ENCODE assay signal across 7 mouse cellular contexts in the genomic region with DNA sequence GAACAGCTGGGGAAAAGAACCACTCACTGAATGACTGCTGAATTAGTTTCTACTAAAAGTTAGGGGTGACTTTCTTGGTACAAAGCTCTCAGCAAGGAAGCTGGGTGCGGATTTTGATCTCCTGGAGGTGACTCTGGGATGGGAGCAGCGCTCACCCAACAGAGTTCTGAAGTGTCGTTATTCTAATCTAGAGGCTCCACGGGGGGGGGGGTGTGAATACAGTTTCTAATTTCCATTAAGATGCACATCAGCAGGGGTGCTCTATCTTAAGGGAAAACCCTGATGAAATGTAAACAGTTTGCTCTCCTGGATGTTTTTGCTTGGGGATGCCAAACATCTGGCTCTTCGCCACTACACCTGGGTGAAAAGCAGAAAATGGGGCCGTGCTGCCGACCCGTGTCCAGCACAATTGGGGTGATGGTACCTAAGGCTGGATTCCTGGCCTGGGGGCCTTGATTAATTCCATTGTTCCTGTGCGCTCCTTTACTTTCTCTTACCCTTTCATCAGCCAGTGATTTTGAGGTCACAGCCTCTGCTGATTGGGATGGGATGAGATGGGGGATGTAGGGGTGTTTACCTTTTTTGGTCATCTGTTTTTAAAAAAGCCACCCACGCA. TPM values are rescaled to one million over a fixed set of nuclear protein-coding genes. Genes with fewer than 3 reads are reported as not detected.
DNase-seq lines count a peak whose midpoint lies in the region; ATAC-seq lines count a peak whose summit lies in the region.

No protein-coding gene starts in this region.

- peaks cover 29% of the 10 kb centered on the region for H3K27me3 ChIP-seq in liver, embryonic 11.5 days (replicated peaks; ENCODE audit: control insufficient read depth, insufficient read depth, low read length)
- H3K27me3 ChIP-seq in forebrain, embryonic 11.5 days (ENCODE audit: control insufficient read depth, insufficient read depth, low read length): peaks cover 2% of the 10 kb centered on the region; the same call in 1 of the 2 replicates
- no peaks in the 10 kb centered on the region for H3K27me3 ChIP-seq in intestine, embryonic 14.5 days (replicated peaks; ENCODE audit: control insufficient read depth, insufficient read depth, low read length)
- 0 out of 2 replicates have a peak, but pooled peaks cover 8% of the 10 kb centered on the region for H3K27me3 ChIP-seq in neural tube, embryonic 15.5 days (replicated peaks)

- 19% methylated on average over 10 of the region's 10 CpGs for WGBS in liver, embryonic 11.5 days
- 8% methylated on average over 10 of the region's 10 CpGs for WGBS in forebrain, embryonic 11.5 days
- 31% methylated on average over 10 of the region's 10 CpGs for WGBS in intestine, embryonic 14.5 days
- 26% methylated on average over 10 of the region's 10 CpGs for WGBS in neural tube, embryonic 15.5 days

- H3K4me1 ChIP-seq in liver, embryonic 11.5 days (replicated peaks; ENCODE audit: control insufficient read depth, insufficient read depth, low read length): no peaks in the 10 kb centered on the region; the same call in 1 of the 2 replicates
- peaks cover 4% of the 10 kb centered on the region; the same call in 1 of the 2 replicates for H3K4me1 ChIP-seq in forebrain, embryonic 11.5 days (replicated peaks; ENCODE audit: control insufficient read depth, insufficient read depth, low read length)
- peaks cover 19% of the 10 kb centered on the region for H3K4me1 ChIP-seq in intestine, embryonic 14.5 days (replicated peaks; ENCODE audit: control insufficient read depth, insufficient read depth, low read length)
- H3K4me1 ChIP-seq in neural tube, embryonic 15.5 days: peaks cover 22% of the 10 kb centered on the region

- no peak for DNase-seq in liver, embryonic 11.5 days (ENCODE audit: low spot score)
- no peak for DNase-seq in liver
- DNase-seq in forebrain, embryonic 11.5 days (ENCODE audit: low spot score): no peak
- DNase-seq in intestine, embryonic 14.5 days (ENCODE audit: low spot score): no peak
- no peak for DNase-seq in urinary bladder, postnatal 14 days (ENCODE audit: low spot score)
- no peak for DNase-seq in adrenal gland, adult 2 months

- H3K9me3 ChIP-seq in liver, embryonic 11.5 days (ENCODE audit: control insufficient read depth, low read length): no peaks in the 10 kb centered on the region
- no peaks in the 10 kb centered on the region for H3K9me3 ChIP-seq in forebrain, embryonic 11.5 days (ENCODE audit: control insufficient read depth, low read length)
- no peaks in the 10 kb centered on the region for H3K9me3 ChIP-seq in intestine, embryonic 14.5 days (ENCODE audit: control insufficient read depth, low read length)
- H3K9me3 ChIP-seq in neural tube, embryonic 15.5 days (replicated peaks): no peaks in the 10 kb centered on the region

- peak overlapping the region; percentile 83 for H3K4me2 ChIP-seq in liver, embryonic 11.5 days
- peak overlapping the region; percentile 83; the same call in 1 of the 2 replicates for H3K4me2 ChIP-seq in forebrain, embryonic 11.5 days (ENCODE audit: low read depth, low read length, severe bottlenecking)
- H3K4me2 ChIP-seq in intestine, embryonic 14.5 days (ENCODE audit: low read length): peak overlapping the region; percentile 53
- peak overlapping the region; percentile 91 for H3K4me2 ChIP-seq in neural tube, embryonic 15.5 days

- H3K9ac ChIP-seq in liver, embryonic 11.5 days (ENCODE audit: low read depth, low read length): 0 out of 2 replicates have a peak overlapping the region, but pooled peaks have one; percentile 34
- H3K9ac ChIP-seq in forebrain, embryonic 11.5 days (ENCODE audit: low read length): no peak overlapping the region
- H3K9ac ChIP-seq in intestine, embryonic 14.5 days (ENCODE audit: low read length): peak overlapping the region; percentile 81
- H3K9ac ChIP-seq in neural tube, embryonic 15.5 days (replicated peaks): no peak overlapping the region

- no peaks in the 10 kb centered on the region for H3K36me3 ChIP-seq in liver, embryonic 11.5 days (ENCODE audit: control insufficient read depth, insufficient read depth, low read length)
- H3K36me3 ChIP-seq in forebrain, embryonic 11.5 days (ENCODE audit: control insufficient read depth, insufficient read depth, low read length): no peaks in the 10 kb centered on the region
- H3K36me3 ChIP-seq in intestine, embryonic 14.5 days (ENCODE audit: control insufficient read depth, insufficient read depth, low read length): no peaks in the 10 kb centered on the region
- H3K36me3 ChIP-seq in neural tube, embryonic 15.5 days: no peaks in the 10 kb centered on the region

- H3K4me3 ChIP-seq in liver, embryonic 11.5 days (ENCODE audit: low read depth, low read length): peak overlapping the region; percentile 64
- peak overlapping the region; percentile 53; the same call in 1 of the 2 replicates for H3K4me3 ChIP-seq in forebrain, embryonic 11.5 days (ENCODE audit: low read depth, low read length)
- peak overlapping the region; percentile 63 for H3K4me3 ChIP-seq in intestine, embryonic 14.5 days (ENCODE audit: low read depth, low read length)
- H3K4me3 ChIP-seq in neural tube, embryonic 15.5 days (replicated peaks): peak overlapping the region; percentile 64

- no peak overlapping the region for H3K27ac ChIP-seq in liver, embryonic 11.5 days (ENCODE audit: low read depth, low read length)
- H3K27ac ChIP-seq in forebrain, embryonic 11.5 days (ENCODE audit: low read depth, low read length): no peak overlapping the region
- no peak overlapping the region for H3K27ac ChIP-seq in intestine, embryonic 14.5 days (ENCODE audit: low read depth)
- no peak overlapping the region for H3K27ac ChIP-seq in neural tube, embryonic 15.5 days (replicated peaks)

- no peak for ATAC-seq in liver, embryonic 11.5 days (replicated peaks; ENCODE audit: low FRiP score)
- ATAC-seq in forebrain, embryonic 11.5 days (replicated peaks; ENCODE audit: low FRiP score): no peak
- no peak for ATAC-seq in intestine, embryonic 14.5 days (replicated peaks; ENCODE audit: low FRiP score, low TSS enrichment, low read depth)
- ATAC-seq in neural tube, embryonic 15.5 days (ENCODE audit: low FRiP score): no peak

RNA-seq across cellular contexts. Expression of gene Ror1, which starts 1.9 kb away (rescaled TPM):
- 3.9 and 4.1 TPM in 2 replicates for polyA plus RNA-seq in liver, embryonic 11.5 days (2014; fragmentation: Nextera tagmentation; extraction: Ambion mirVana)
- 5.8 and 5.9 TPM in 2 replicates for polyA plus RNA-seq in forebrain, embryonic 11.5 days (2014; fragmentation: Nextera tagmentation; extraction: Ambion mirVana)
- 11.4 and 12.1 TPM in 2 replicates for polyA plus RNA-seq in intestine, embryonic 14.5 days (2014; fragmentation: Nextera tagmentation; extraction: Ambion mirVana)
- 1.2 and 2.5 TPM in 2 replicates for polyA plus RNA-seq in neural tube, embryonic 15.5 days (2015; fragmentation: Nextera tagmentation; extraction: Ambion mirVana)
- 1 to 10 TPM; 4.4 to 6.4 TPM for total RNA-seq in adrenal gland, adult 2 months (2021)
- polyA plus RNA-seq in adrenal gland, adult 2 months (2012; rRNA removed): 1.3 and 1.4 TPM in 2 replicates

Comparison
In these comparisons a context has a peak if more than half of its experiments do, and no peak if none do; other contexts are left out.
1. H3K9ac ChIP-seq: peak in liver, embryonic 11.5 days (single experiment) and intestine, embryonic 14.5 days (single experiment); none in forebrain, embryonic 11.5 days (single experiment) and neural tube, embryonic 15.5 days (single experiment).
2. Peak in every context shown above with its lines, with median percentiles within 50 percentile points of each other: H3K4me2 ChIP-seq and H3K4me3 ChIP-seq.